Mouse (Mus musculus) C2C12 (cell line): Measurements from ENCODE around the gene Odf3l1.

ENCODE experiments used
- CEBPB ChIP-seq: IDR thresholded peaks from one replicate; pipeline ENCODE4 v1.6.1; 2011; ENCODE audit warnings: low read depth, mild to moderate bottlenecking, control low read depth, moderate library complexity
- CTCF ChIP-seq: IDR thresholded peaks from one replicate; pipeline ENCODE4 v1.5.1; 2011; ENCODE audit not compliant: control insufficient read depth, insufficient read depth, insufficient read length
- MAX ChIP-seq: IDR thresholded peaks from one replicate; pipeline ENCODE4 v1.6.1; 2011; ENCODE audit warnings: mild to moderate bottlenecking, control low read depth
- MYOD1 ChIP-seq: IDR thresholded peaks from one replicate; pipeline ENCODE4 v1.6.1; 2011; ENCODE audit warnings: low read depth; ENCODE audit not compliant: control insufficient read depth, insufficient read length
- MYOG ChIP-seq: IDR thresholded peaks from one replicate; pipeline ENCODE4 v1.6.1; 2011; ENCODE audit not compliant: control insufficient read depth, insufficient read length; ENCODE audit errors: extremely low read depth
- USF1 ChIP-seq: IDR thresholded peaks from one replicate; pipeline ENCODE4 v1.6.1; 2011; ENCODE audit warnings: low read depth, mild to moderate bottlenecking, control low read depth, moderate library complexity

DNA sequence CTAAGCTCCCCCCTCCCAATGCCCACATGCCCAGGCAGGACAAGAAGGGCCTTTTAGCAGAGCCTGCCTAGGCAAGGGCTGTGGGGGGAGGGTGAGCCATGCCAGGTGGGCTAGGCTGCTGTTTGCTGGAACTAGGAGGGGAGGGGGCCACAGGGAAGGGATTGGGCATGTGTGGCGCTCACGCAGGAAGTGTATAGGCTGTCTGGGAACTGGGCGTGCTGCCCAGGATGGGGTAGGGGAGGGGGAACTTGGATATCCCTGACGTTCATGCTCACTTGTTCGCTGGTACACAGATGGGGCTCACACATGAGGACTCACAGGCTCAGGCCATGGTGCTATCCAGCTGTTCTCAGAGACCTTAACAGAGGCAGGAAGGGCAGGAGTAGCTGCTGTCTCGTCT is 3.8 kb upstream of the Odf3l1 start:
- TF ChIP-seq CTCF (no peak), USF1 (no peak), MYOD1 (no peak), MAX (no peak), MYOG (no peak), CEBPB (no peak)
